Mouse (Mus musculus) C2C12 (cell line): Measurements from ENCODE around the gene Dapp1.
"Not testable (repeated sequence)": the region's sequence is repeated elsewhere in the genome, so short reads cannot be mapped to it uniquely, and the experiment has no call there.

ENCODE experiments used
- CTCF ChIP-seq: IDR thresholded peaks from one replicate; pipeline ENCODE4 v1.5.1; 2011; ENCODE audit not compliant: control insufficient read depth, insufficient read depth, insufficient read length
- MAX ChIP-seq: IDR thresholded peaks from one replicate; pipeline ENCODE4 v1.6.1; 2011; ENCODE audit warnings: mild to moderate bottlenecking, control low read depth
- MYOD1 ChIP-seq: IDR thresholded peaks from one replicate; pipeline ENCODE4 v1.6.1; 2011; ENCODE audit warnings: low read depth; ENCODE audit not compliant: control insufficient read depth, insufficient read length
- MYOG ChIP-seq: IDR thresholded peaks from one replicate; pipeline ENCODE4 v1.6.1; 2011; ENCODE audit not compliant: control insufficient read depth, insufficient read length; ENCODE audit errors: extremely low read depth

GRCm38 (mm10) chr3:137964014-137964413 is 17.3 kb downstream of the Dapp1 start:
- not testable (repeated sequence) for TF ChIP-seq CTCF, MAX, MYOG, MYOD1
